Mouse (Mus musculus) induced T-regulatory cell, adult 2 months (primary cell): Measurements from ENCODE around the gene Gm21190.
"Not testable (repeated sequence)": the region's sequence is repeated elsewhere in the genome, so short reads cannot be mapped to it uniquely, and the experiment has no call there.

Experiments used
- DNase-seq: peaks from one replicate; pipeline ENCODE4 v3.0.0-alpha.2; 2012; ENCODE audit warnings: low read depth

The Gm21190 gene

DNA sequence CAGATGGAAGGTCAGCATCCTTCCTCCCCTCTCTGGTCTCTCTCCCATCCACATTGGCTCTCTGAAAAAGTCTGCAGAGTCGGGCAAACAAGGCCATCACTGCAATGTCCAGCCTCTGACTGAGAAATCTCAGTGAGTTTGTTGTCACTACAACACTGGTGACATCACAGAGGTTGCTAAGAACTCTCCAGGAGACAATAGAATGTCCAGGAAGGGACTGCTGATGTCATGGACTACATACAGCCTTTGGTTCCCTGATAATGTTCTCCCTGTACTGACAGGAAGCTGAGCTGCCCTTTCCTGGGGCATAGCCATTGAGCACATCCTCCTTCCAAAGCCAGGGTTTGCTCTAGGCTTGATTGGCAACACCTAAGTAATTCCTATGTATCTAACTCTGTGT, at the start of gene Gm21190:
Gene Gm21190, minus strand, starts transcription at position 101 of the 400 bp plus-strand sequence.
- DNase-seq = not testable (repeated sequence)

DNA sequence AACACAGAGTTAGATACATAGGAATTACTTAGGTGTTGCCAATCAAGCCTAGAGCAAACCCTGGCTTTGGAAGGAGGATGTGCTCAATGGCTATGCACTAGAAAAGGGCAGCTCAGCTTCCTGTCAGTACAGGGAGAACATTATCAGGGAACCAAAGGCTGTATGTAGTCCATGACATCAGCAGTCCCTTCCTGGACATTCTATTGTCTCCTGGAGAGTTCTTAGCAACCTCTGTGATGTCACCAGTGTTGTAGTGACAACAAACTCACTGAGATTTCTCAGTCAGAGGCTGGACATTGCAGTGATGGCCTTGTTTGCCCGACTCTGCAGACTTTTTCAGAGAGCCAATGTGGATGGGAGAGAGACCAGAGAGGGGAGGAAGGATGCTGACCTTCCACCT, 48.0 kb upstream of the Gm21190 start, which contains the start of gene Gm21083:
Gene Gm21083, plus strand, starts transcription at position 301 of the 400 bp plus-strand sequence.
- not testable (repeated sequence) for DNase-seq

DNA sequence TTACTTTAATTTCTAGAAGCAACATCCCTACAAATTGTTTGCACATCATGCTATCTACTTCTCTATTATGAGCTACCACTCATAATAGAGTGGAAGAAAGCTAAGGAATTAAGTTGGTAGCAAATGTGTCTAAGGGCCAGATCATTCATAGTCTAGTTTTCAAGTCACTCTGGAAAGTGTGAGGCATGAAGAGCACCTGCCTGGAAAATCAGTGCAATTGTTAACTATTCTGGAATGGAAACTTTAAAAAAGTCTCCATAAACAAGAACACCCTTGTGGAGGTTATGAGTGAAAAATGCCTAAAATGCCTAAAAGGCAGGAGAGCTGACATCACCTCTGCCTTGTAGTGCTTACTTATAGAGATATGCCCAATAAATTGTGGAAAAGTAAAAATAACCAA, 44.7 kb upstream of the Gm21190 start:
- DNase-seq = not testable (repeated sequence)

DNA sequence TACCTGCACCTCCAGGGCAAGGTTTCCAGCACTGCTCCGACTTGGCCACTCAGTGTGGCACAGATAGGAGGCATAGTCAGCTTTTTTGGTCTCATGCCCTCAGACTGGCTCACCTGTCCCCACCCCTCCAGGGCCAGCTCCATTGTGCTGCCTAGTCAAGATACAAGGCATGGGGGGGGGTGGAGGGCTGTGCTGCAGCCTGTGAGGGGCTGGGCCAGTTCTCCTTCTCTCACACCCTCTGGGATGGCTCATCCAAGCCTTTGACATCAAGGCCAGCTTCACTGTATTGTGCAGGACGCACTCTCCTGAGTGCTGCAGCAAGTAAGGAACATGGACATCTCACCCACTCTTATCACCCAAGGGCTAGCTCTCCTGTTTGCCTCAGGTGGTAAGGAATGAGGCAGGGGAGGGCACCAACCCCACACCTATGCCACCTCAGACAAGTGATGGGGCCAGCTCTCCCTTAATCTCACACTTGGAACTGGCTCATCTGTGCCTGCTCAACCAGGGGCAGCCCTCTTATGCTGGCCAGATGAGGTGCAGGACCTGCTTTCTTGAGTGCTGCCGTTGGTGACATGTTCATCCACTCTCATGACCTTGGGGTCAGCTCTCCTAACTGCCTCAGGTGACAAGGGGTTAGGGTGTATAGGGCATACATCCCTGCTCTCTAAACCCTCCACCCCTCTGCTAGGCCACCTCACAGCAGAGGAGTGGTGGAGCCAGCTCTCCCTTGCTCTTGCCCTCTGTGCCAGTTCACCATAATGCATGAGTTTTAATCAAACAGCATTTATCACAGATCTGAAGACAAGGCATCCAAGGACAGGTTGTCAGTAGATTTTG, 32.6 kb upstream of the Gm21190 start:
- not testable (repeated sequence) for DNase-seq

DNA sequence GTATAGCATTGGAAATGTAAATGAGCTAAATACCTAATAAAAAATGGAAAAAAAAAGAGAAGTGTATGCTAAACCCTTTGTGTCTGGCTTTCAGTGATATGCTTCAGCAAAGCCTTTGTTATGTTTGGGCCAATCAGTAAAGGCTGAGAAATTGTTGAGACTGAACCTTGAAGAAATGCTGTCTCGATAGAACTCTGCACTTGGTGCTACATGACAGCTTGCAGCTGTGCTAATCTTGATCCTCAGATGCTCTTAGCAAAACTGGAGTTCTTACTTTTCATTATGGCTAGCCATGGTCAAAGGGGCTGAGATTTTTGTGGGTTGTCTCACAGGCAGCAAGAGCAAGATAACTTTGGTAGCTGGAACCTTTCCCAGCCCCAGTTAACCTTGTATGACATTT, 29.6 kb upstream of the Gm21190 start:
- DNase-seq = not testable (repeated sequence)

DNA sequence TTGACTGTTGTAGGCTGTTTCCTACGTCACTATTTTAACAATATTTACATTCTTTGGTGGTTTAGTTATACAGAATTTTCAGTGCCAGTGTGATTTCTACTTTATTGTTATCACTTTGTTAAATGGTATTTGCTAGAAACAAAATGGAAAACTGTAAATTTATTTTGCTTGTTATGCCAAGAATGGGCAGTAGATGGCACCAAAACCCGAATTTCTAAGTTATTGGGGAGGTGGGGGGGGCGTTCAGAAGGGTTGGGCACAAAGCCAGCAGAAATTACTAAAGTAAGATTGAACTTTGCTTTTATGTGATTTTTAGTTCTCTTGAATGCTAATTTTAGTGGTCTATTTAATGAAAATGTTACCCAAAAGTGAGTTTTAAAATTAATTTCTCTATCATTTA, 20.6 kb upstream of the Gm21190 start:
- peak; percentile 24 for DNase-seq

DNA sequence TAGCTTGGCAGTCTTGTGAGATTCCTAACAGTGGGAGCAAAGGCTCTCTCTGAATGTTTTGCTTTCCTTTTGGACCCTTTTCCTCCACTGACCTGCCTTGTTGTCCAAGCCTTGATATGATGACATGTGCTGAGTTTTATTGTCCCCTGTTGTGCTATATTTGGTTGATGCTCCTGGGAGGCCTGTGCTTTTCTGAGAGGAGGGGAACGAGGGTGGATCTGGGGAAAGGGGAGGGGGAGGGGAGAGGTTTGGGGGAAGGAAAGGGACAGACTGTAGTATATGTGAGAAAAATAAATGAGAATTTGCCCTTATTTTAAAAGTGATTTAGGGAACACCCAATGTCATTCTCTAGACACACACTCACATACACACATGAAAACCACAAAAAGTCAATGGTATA, 20.1 kb upstream of the Gm21190 start:
- DNase-seq = peak; percentile 6

DNA sequence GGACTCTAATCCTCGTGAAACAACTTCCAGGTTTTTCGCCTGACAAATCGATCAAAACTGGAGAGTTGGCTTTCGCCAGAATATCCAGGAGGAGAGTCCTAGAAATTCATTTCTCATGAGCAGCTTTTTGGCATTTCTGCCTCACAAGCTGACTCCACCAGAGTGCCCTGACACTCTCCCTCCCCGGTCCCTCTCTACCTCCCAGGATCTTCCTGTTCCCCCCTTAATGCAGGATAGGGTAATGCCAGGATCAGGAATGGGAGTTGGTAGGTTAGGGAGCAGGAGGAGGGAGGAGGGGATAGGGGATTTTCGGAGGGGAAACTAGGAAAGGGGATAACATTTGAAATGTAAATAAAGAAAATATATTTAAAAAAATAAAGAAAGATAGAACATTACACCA, 19.6 kb upstream of the Gm21190 start:
- not testable (repeated sequence) for DNase-seq

DNA sequence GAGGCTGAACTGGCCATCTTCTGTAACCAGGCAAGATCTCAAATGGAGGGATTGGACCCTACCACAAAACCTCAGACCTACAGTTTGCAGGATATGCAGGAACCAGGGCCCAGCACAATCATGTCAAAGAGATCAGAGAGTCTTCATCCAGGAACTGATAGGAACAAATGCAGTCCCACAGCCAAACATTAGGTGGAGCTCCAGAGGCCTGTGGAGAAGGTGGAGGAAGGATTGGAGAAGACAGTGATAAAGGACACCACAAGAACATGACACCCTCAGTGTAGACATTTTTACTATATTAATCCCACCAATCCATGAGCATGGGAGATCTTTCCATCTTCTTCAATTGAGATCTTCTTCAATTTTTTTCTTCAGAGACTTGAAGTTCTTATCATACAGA, 6.6 kb downstream of the Gm21190 start:
- not testable (repeated sequence) for DNase-seq

DNA sequence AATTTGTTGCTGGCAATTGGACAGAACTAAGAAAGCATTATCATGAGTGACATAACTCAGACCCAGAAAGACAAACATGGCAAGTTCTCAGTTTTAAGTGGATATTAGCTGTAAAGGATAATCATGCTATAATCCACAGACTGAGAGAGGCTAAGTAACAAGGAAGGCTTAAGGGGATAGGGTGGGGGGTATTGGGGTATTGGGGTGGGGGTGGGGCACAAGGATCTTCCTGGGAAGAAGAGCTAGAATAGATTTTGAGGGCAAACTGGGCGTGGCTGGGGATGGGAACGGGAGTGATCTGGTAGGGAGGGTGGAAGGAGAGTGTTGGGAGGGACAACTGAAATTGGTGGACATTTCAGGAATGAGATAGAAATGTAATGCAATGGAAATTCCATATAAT, 7.0 kb downstream of the Gm21190 start:
- not testable (repeated sequence) for DNase-seq

DNA sequence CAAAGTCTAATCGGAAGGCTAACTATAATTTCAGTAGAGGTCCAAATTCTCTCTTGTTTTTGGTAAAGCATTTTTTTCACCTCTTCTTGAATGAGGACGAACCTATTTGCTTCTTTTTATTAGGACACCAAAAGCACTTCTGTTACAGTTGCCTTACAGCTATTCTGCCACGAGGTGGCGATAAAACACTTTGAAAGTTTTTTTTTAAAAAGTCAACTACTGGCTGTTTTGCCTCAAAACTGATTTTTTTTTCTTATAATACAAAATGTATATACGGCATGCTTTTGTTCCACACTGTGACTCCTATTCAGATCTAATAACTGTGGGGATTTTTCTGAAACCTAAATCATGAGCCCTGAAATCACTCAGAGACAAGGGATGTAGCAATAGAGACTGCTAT, 8.6 kb downstream of the Gm21190 start:
- not testable (repeated sequence) for DNase-seq

DNA sequence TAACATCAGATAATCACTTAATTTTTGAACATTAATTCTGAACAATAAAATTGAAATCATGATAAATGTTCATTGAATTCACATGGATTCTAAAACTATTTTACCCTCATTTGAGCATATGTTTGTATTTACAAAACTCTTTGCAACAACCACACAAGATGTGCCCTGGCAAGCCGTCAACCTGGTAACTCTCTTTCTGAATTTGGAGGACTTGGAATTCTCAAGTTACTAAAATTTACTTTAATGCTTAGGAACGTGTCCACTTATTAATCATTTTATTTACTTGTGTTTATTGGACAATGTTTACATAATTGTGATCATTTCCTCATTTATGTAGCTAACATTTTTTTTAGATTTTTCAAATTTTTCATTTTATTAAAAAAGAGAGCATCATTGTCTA, 11.9 kb downstream of the Gm21190 start:
- DNase-seq = not testable (repeated sequence)

DNA sequence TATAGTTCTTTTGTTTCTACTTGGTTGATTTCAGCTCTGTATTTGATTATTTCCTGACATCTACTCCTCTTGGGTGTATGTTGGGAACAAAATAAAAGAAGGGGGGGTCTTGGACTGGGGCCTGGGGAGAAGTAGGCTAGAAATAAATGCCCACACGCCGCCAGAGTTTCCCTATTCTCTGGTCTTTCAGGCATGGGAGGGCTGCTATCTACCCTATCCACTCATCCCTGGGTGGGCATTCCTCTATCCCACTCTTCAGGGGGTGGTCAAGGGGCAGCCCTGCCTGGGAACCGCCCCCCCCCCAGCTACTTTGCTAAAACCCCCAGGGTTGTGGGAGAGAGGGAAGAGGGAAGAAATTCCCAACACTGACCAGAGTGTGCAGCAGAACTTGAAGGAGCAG, 16.8 kb downstream of the Gm21190 start:
- DNase-seq = not testable (repeated sequence)

DNA sequence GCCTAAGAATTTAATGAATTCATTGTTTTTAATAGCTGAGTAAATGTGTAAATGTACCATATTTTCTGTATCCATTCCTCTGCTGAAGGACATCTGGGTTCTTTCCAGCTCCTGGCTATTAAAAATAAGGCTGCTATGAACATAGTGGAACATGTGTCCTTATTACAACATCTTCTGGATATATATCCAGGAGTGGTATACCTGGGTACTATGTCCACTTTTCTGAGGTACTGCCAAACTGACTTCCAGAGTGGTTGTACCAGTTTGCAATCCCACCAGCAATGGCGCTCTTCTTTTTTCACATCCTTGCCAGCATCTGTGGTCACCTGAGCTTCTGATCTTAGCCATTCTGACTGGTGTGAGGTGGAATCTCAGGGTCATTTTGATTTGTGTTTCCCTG, 19.1 kb downstream of the Gm21190 start:
- not testable (repeated sequence) for DNase-seq

DNA sequence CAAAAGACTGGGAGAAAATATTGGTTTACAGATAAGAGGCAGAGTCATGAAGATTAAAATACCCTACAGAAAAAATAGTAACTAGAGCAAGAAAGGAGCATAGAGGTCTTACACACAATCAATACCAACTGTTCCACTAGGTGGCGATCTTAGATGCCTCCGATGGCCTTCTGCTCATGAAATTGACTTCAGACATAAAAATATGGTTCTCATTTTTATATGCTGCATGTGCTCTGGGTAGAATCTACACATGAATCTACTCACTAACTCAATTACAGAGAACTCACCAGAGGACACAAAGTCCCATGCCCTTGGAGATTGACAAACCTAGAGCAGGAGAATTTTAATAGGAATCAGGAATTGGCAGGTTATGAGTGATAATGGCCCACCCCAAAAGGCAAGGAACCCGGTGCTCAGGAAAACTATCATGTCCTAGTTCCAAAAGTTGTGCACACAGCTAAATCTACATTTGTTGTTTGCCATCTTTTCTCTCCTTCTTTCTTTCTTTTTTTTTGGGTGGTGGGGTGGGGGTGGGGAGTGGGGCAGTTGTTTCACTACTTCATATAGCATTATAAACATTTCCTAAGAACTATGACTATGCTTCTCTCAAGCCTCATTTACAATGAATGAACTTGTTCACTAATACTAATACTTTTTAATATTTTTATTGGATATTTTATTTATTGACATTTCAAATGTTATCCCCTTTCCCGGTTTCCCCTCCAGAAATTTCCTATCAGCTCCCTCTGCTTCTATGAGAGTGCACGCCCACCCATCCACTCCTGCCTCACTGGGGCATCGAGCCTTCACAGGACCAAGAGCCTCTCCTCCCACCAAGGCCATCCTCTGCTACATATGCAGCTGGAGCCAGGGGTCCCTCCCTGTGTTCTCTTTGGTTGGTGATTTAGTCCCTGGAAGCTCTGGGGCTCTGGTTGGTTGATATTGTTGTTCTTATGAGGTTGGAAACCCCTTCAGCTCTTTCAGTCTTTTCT, 20.3 kb downstream of the Gm21190 start:
- DNase-seq = not testable (repeated sequence)

DNA sequence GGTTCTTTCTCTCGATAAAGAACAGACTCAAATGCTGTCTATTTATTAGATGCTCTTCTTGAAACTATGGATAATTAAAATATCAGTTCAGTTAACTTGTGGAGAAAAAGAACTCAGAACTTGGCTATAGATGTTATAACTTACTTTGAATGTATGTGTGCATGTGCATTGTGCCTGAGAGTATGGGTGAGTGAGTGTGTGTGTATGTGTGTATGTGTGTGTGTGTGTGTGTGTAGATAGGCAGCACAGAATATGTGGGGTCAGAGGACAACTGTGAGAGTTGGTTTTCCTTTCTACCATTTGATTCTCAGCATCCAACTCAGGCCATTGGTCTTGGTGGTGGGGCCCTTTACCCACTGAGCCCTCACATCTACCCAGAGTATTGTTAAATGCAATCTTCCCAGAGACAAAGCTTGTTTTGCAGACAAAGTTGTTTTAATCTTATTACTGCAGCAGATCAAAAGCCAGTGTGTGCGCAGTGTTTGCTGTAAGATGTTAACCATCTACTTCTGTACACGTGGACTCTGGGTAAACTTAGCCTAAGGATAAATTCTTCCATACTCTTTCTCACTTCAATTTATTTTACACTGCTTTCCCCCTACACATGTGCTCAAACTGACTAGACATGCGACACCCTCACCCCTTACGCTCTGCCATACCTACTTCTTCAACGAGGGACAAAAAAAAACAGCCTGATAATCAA, 21.1 kb downstream of the Gm21190 start:
- DNase-seq = not testable (repeated sequence)

DNA sequence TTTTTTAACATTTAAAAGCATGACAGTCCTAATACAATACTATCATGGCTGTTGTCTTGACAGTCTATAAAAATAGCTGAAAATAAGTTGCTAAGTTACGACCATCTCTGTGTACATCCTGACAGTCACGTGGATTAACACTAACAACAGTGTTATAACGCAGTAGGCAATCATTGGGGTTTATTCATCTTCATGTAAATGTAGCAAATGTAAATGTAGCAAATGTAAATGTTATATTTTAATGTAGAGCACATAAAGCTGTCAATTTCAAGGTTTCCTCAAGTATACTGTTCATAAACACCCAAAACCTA, 21.8 kb downstream of the Gm21190 start:
- DNase-seq = no peak

DNA sequence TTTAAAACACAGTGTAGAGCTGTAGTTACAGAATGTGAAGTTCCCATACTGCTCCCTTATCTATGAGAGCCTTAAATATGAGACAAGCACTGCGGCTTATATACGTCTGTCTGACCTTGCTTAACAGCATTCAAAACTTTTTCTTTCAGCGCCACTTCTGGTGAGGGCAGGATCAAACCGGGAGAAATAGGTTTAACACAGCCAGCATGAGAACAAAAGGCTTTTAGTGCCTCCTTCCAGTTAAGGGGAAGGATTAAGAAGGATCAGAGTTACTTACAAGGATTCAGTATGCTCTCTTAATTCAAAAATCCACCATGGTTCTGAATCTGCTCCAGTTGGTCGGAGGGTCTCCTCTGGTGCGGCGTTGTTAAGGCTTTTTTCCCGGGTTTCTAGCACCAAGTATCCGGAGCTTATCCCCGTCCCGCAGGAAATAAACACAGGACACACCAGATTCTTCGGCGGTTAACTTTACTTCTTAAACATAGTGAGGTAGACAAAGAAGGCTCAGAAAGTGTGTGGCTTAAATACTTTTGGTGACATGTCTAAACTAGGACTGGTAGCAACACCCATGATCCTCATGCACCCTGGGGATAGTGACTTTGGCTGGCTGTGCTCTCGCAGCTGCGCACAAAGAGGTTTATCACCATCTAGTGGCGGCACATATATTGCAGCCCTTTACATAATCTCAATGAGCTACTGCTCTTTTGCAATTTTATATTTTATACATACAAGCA, 22.3 kb downstream of the Gm21190 start:
- peak; percentile 52 for DNase-seq

DNA sequence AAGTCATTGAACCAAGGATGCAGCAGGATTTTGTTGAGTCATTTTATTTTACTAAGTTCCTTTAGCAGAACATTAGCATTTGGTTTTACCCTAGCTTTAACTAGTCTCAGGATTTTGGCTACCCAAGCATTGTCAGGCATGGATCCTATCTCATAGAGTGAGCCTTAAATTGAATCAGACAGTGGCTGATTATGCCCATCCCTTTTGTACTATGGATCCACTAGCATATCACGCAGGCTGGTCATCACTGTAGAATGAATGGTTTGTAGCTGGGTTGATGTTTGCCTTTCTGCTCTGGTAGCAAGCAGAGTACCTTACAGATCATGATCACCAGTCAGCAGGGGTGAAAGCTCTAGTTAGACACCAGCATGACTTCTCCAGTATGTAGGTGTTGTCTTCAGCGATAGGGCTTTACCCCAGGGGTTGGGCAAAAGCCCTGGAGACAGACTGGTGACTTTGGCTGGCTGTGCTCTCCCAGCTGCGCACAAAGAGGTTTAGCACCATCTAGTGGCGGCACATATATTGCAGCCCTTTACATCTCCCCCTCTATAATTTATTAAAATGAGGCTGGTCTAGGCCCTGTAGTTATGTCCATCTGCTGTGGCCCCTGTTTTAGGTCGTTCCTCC, 30.1 kb downstream of the Gm21190 start:
- not testable (repeated sequence) for DNase-seq

DNA sequence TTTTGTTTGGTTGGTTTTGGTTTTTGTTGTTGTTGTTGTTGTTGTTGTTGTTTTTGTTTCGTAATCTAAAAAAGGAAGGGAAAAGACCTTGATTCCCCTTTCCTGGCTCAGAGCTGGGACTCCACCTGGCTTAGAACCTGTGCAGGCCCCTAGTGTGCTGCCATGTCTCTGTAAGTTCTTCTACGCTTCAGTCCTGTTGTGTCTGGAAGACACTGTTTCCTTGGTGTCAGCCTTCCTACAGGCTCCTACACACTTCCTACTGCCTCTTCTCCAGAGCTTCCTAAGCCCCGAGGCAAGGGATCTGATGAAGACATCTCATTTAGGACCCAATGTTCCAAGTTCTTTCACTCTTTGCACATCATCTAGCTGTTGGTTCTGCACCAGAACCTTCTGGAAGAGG, 30.7 kb downstream of the Gm21190 start:
- not testable (repeated sequence) for DNase-seq

DNA sequence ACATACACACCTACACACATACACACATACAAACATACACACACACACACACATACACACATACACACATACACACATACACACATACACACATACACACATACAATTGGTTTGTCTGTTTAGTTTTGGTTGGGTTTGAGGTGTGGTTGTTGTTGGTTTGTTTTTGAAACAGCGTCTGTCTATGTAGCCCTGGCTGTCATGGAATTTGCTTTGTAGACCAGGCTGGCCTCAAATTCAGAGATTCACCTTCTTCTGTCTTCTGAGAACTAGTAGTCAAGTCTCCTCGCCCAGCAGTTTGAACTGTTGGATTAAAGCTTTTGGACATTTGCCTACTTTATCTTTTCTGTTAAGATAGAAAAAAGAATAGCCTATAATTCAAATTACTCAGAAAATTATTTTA, 38.1 kb downstream of the Gm21190 start:
- not testable (repeated sequence) for DNase-seq
